Mouse (Mus musculus) heart, embryonic 16.5 days (tissue): ENCODE measurements at regions not wholly inside any gene's neighbourhood (a gene's known extent, or its start where the extent isn't known, plus 50 kb on each side); places are given as distances from the start of the nearest gene placed in this dataset.

Experiments used
- ATAC-seq: fragments of 200-750 bp; cut with Nextera tagmentation; replicated peaks from 2 replicates; pipeline ENCODE4 v1.8.0; 2017; ENCODE audit warnings: moderate number of reproducible peaks; ENCODE audit not compliant: insufficient read depth, low FRiP score; ENCODE audit errors: extremely low read depth
- H3K27ac ChIP-seq: fragments of 300-500 bp; sonication (generic); 2 replicates; pipeline ENCODE4 v1.5.1; 2014; ENCODE audit warnings: mild to moderate bottlenecking, low read length, control low read depth, moderate library complexity
- H3K27me3 ChIP-seq: fragments of 300-500 bp; sonication (generic); 2 replicates; pipeline ENCODE4 v1.6.1; 2014; ENCODE audit warnings: low read length, mixed read lengths; ENCODE audit not compliant: control insufficient read depth, insufficient read depth
- H3K36me3 ChIP-seq: fragments of 300-500 bp; sonication (generic); 2 replicates; pipeline ENCODE4 v1.6.1; 2014; ENCODE audit not compliant: control insufficient read depth, insufficient read depth
- H3K4me1 ChIP-seq: fragments of 300-500 bp; sonication (generic); 2 replicates; pipeline ENCODE4 v1.6.1; 2014; ENCODE audit warnings: low read length, mixed read lengths; ENCODE audit not compliant: control insufficient read depth, insufficient read depth
- H3K4me2 ChIP-seq: fragments of 300-500 bp; sonication (generic); 2 replicates; pipeline ENCODE4 v1.6.1; 2014; ENCODE audit warnings: low read depth, mild to moderate bottlenecking, control low read depth, low read length
- H3K4me3 ChIP-seq: fragments of 300-500 bp; sonication (generic); 2 replicates; pipeline ENCODE4 v1.5.1; 2014; ENCODE audit warnings: mild to moderate bottlenecking, control low read depth, low read length
- H3K9ac ChIP-seq: fragments of 300-500 bp; sonication (generic); 2 replicates; pipeline ENCODE4 v1.6.1; 2014; ENCODE audit warnings: low read length, control low read depth
- H3K9me3 ChIP-seq: fragments of 300-500 bp; sonication (generic); replicated peaks from 2 replicates; pipeline ENCODE4 v1.6.1; 2016; ENCODE audit warnings: low read length; ENCODE audit not compliant: control insufficient read depth
- WGBS: fragments of 180-500 bp; shearing (Covaris S2); extraction: QIAGEN DNeasy Blood & Tissue Kit; methylation state at CpG from one replicate; pipeline ENCODE4 v1.1.7; 2014; 5-methylcytosine and 5-hydroxymethylcytosine counted together

GRCm38 (mm10) chr15:96844290-96844689, 144.8 kb upstream of the Slc38a2 start:
- Histone ChIP-seq H3K27ac (no peak overlapping the region), H3K4me3 (no peak overlapping the region), H3K4me1 (no peaks in the 10 kb centered on the region), H3K36me3 (no peaks in the 10 kb centered on the region), H3K9ac (no peak overlapping the region), H3K27me3 (no peaks in the 10 kb centered on the region), H3K9me3 (no peaks in the 10 kb centered on the region; the same call in 1 of the 2 replicates), H3K4me2 (no peak overlapping the region)
- ATAC-seq = no peak
- WGBS = 78% methylated on average over 4 of the region's 4 CpGs

GRCm38 (mm10) chr15:96843589-96843988, 144.1 kb upstream of the Slc38a2 start:
- Histone ChIP-seq H3K9ac (no peak overlapping the region), H3K4me1 (no peaks in the 10 kb centered on the region), H3K9me3 (no peaks in the 10 kb centered on the region; the same call in 1 of the 2 replicates), H3K27me3 (no peaks in the 10 kb centered on the region), H3K4me2 (no peak overlapping the region), H3K36me3 (no peaks in the 10 kb centered on the region), H3K27ac (no peak overlapping the region), H3K4me3 (no peak overlapping the region)
- ATAC-seq = no peak
- 79% methylated on average over 7 of the region's 7 CpGs for WGBS

- no peak for ATAC-seq
- no peaks in the 10 kb centered on the region for H3K36me3 ChIP-seq
- no peak overlapping the region for H3K27ac ChIP-seq
- WGBS = 80% methylated on average over 3 of the region's 3 CpGs
- H3K27me3 ChIP-seq = no peaks in the 10 kb centered on the region
- H3K4me1 ChIP-seq = no peaks in the 10 kb centered on the region
- H3K9me3 ChIP-seq = no peaks in the 10 kb centered on the region
- H3K4me2 ChIP-seq = no peak overlapping the region
- no peak overlapping the region for H3K4me3 ChIP-seq
- H3K9ac ChIP-seq = no peak overlapping the region
Measured at GRCm38 (mm10) chr15:96842881-96843280, 143.4 kb upstream of the Slc38a2 start.

- H3K9ac ChIP-seq = no peak overlapping the region
- H3K4me1 ChIP-seq = no peaks in the 10 kb centered on the region
- H3K9me3 ChIP-seq = no peaks in the 10 kb centered on the region
- WGBS = 91% methylated on average over 3 of the region's 3 CpGs
- H3K4me3 ChIP-seq = no peak overlapping the region
- no peaks in the 10 kb centered on the region for H3K27me3 ChIP-seq
- no peak overlapping the region for H3K4me2 ChIP-seq
- H3K36me3 ChIP-seq = no peaks in the 10 kb centered on the region
- ATAC-seq = no peak
- H3K27ac ChIP-seq = no peak overlapping the region
Measured at GRCm38 (mm10) chr15:96836670-96837069, 137.1 kb upstream of the Slc38a2 start.

- Histone ChIP-seq H3K9ac (no peak overlapping the region), H3K9me3 (no peaks in the 10 kb centered on the region), H3K4me3 (no peak overlapping the region), H3K27me3 (no peaks in the 10 kb centered on the region), H3K27ac (no peak overlapping the region), H3K36me3 (no peaks in the 10 kb centered on the region), H3K4me2 (no peak overlapping the region), H3K4me1 (no peaks in the 10 kb centered on the region; the same call in 1 of the 2 replicates)
- whole genome bisulfite sequencing = 69% methylated on average over 9 of the region's 9 CpGs
- ATAC-seq = no peak
Measured at GRCm38 (mm10) chr15:96834862-96835261, 135.3 kb upstream of the Slc38a2 start.

GRCm38 (mm10) chr15:96834162-96834843, 134.8 kb upstream of the Slc38a2 start:
- ATAC-seq = no peak
- H3K27ac ChIP-seq = no peak overlapping the region; the same call in 1 of the 2 replicates
- H3K4me2 ChIP-seq = no peak overlapping the region
- no peaks in the 10 kb centered on the region for H3K36me3 ChIP-seq
- no peak overlapping the region for H3K4me3 ChIP-seq
- 78% methylated on average over 10 of the region's 10 CpGs for WGBS
- H3K27me3 ChIP-seq = no peaks in the 10 kb centered on the region
- no peaks in the 10 kb centered on the region for H3K9me3 ChIP-seq
- H3K4me1 ChIP-seq = no peaks in the 10 kb centered on the region; the same call in 1 of the 2 replicates
- no peak overlapping the region for H3K9ac ChIP-seq

- H3K36me3 ChIP-seq = no peaks in the 10 kb centered on the region
- 59% methylated on average over 10 of the region's 10 CpGs for WGBS
- H3K9ac ChIP-seq = no peak overlapping the region
- no peaks in the 10 kb centered on the region; the same call in 1 of the 2 replicates for H3K4me1 ChIP-seq
- H3K27ac ChIP-seq = no peak overlapping the region
- no peak; the same call in 1 of the 2 replicates for ATAC-seq
- H3K27me3 ChIP-seq = no peaks in the 10 kb centered on the region
- H3K9me3 ChIP-seq = no peaks in the 10 kb centered on the region
- H3K4me2 ChIP-seq = no peak overlapping the region
- no peak overlapping the region for H3K4me3 ChIP-seq
Measured at GRCm38 (mm10) chr15:96832389-96832788, 132.9 kb upstream of the Slc38a2 start.

- Histone ChIP-seq H3K27me3 (no peaks in the 10 kb centered on the region), H3K9me3 (no peaks in the 10 kb centered on the region), H3K4me1 (no peaks in the 10 kb centered on the region; the same call in 1 of the 2 replicates), H3K27ac (no peak overlapping the region), H3K4me3 (no peak overlapping the region), H3K9ac (no peak overlapping the region), H3K4me2 (no peak overlapping the region), H3K36me3 (no peaks in the 10 kb centered on the region)
- no peak for ATAC-seq
- 83% methylated on average over 10 of the region's 10 CpGs for WGBS
Measured at GRCm38 (mm10) chr15:96831256-96831655, 131.7 kb upstream of the Slc38a2 start.

- no peak for ATAC-seq
- WGBS = 87% methylated on average over 11 of the region's 11 CpGs
- Histone ChIP-seq H3K4me2 (no peak overlapping the region), H3K36me3 (no peaks in the 10 kb centered on the region), H3K4me3 (no peak overlapping the region), H3K4me1 (no peaks in the 10 kb centered on the region; the same call in 1 of the 2 replicates), H3K27ac (peak overlapping the region; percentile 64; the same call in 1 of the 2 replicates), H3K27me3 (no peaks in the 10 kb centered on the region), H3K9ac (no peak overlapping the region), H3K9me3 (no peaks in the 10 kb centered on the region)
Measured at GRCm38 (mm10) chr15:96830578-96830977, 131.0 kb upstream of the Slc38a2 start.
